Mouse (Mus musculus) cortical plate, adult 2 months (tissue): Measurements from ENCODE around the gene Gdpd4.

Experiments used
- CTCF ChIP-seq: fragments of 200-500 bp; IDR thresholded peaks from 2 replicates; pipeline ENCODE4 v1.5.1; 2011; ENCODE audit warnings: mild to moderate bottlenecking, control low read depth, low read length; ENCODE audit not compliant: insufficient read depth; ENCODE audit errors: extremely low read depth
- POLR2A ChIP-seq: fragments of 200-500 bp; IDR thresholded peaks from 2 replicates; pipeline ENCODE4 v1.6.1; 2011; ENCODE audit warnings: mild to moderate bottlenecking, low read length, control low read depth; ENCODE audit not compliant: insufficient read depth; ENCODE audit errors: extremely low read depth

DNA sequence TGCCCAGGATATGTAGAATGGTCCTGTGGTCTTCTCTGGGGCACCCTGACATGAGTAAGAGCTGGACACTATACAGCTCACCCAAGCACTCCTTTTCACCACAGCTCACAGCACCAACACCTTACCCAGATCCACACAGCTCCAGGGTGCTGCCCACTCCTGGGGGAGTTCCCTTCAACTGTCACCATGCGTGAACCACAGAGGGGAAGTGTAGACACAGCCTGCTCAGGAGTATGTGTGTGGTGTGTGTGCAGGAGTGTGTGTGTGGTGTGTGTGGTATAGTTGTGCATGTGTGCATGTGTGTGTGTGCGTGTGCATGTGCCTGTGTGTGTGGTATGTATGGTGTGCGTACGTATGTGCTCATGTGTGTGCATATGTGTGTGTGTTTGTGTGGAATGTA is 176.1 kb downstream of the Gdpd4 start:
- TF ChIP-seq POLR2A (no peak), CTCF (no peak)
